Mouse (Mus musculus): ENCODE measurements around the gene Ikbip. TPM values are rescaled to one million over a fixed set of nuclear protein-coding genes. Genes with fewer than 3 reads are reported as not detected.

Ikbip gene
- polyA plus RNA-seq, 1 experiment from 2014 or later = 25.3 TPM

- Histone ChIP-seq H3K4me1 (no peaks in the 10 kb centered on the region), H3K9me3 (no peaks in the 10 kb centered on the region), H3K4me2 (replicated peaks) (no peak overlapping the region), H3K27ac (replicated peaks) (no peak overlapping the region), H3K27me3 (no peaks in the 10 kb centered on the region), H3K36me3 (peaks cover 25% of the 10 kb centered on the region), H3K9ac (replicated peaks) (no peak overlapping the region), H3K4me3 (no peak overlapping the region)
- 73% methylated on average over 10 of the region's 10 CpGs for WGBS
- ATAC-seq (ENCODE audit: low FRiP score, low read depth) = no peak
Observed at GRCm38 (mm10) chr10:91142654-91143191, 60.0 kb downstream of the Ikbip start.

GRCm38 (mm10) chr10:91143313-91144230, 60.8 kb downstream of the Ikbip start:
- no peaks in the 10 kb centered on the region for H3K9me3 ChIP-seq
- no peak for ATAC-seq (ENCODE audit: low FRiP score, low read depth)
- no peak overlapping the region for H3K4me2 ChIP-seq (replicated peaks)
- no peak overlapping the region for H3K27ac ChIP-seq (replicated peaks)
- WGBS = 79% methylated on average over 18 of the region's 18 CpGs
- H3K4me3 ChIP-seq = no peak overlapping the region
- no peaks in the 10 kb centered on the region for H3K27me3 ChIP-seq
- H3K36me3 ChIP-seq = peaks cover 28% of the 10 kb centered on the region
- no peaks in the 10 kb centered on the region for H3K4me1 ChIP-seq
- H3K9ac ChIP-seq (replicated peaks) = no peak overlapping the region

- Histone ChIP-seq H3K9ac (replicated peaks) (no peak overlapping the region), H3K9me3 (no peaks in the 10 kb centered on the region), H3K27me3 (no peaks in the 10 kb centered on the region), H3K4me1 (no peaks in the 10 kb centered on the region), H3K27ac (replicated peaks) (no peak overlapping the region), H3K4me3 (no peak overlapping the region), H3K36me3 (peaks cover 47% of the 10 kb centered on the region), H3K4me2 (replicated peaks) (no peak overlapping the region)
- 95% methylated on average over 7 of the region's 7 CpGs for WGBS
- ATAC-seq (ENCODE audit: low FRiP score, low read depth) = no peak
Observed at GRCm38 (mm10) chr10:91145413-91145812, 62.7 kb downstream of the Ikbip start.

Other genes with a start within 250 kb of the Ikbip start
- 30.4 and 33.3 TPM in 2 replicates for gene Apaf1, start 170 bp upstream of the Ikbip start, polyA plus RNA-seq (2016; fragmentation: Nextera tagmentation; extraction: Ambion mirVana)
- 369 and 374 TPM in 2 replicates for gene Slc25a3, start 41.1 kb downstream of the Ikbip start, polyA plus RNA-seq (2016; fragmentation: Nextera tagmentation; extraction: Ambion mirVana)
- 368 and 394 TPM in 2 replicates for gene Tmpo, start 98.4 kb downstream of the Ikbip start, polyA plus RNA-seq (2016; fragmentation: Nextera tagmentation; extraction: Ambion mirVana)

Data from midbrain, embryonic 12.5 days (tissue).